Mouse (Mus musculus) lung, postnatal 14 days (tissue): ENCODE results near the gene Camk2b.
"Not testable (repeated sequence)": the region's sequence is repeated elsewhere in the genome, so short reads cannot be mapped to it uniquely, and the experiment has no call there.

ENCODE experiments used
- DNase-seq: peaks from one replicate; pipeline ENCODE4 v3.0.0; 2021

The Camk2b gene

GRCm38 (mm10) chr11:6010751-6011482, 55.2 kb downstream of the Camk2b start:
- DNase-seq: not testable (repeated sequence)

- not testable (repeated sequence) for DNase-seq
These were observed 58.4 kb downstream of the Camk2b start for GRCm38 (mm10) chr11:6007779-6008128.

GRCm38 (mm10) chr11:6007010-6007778, 59.0 kb downstream of the Camk2b start:
- not testable (repeated sequence) for DNase-seq

GRCm38 (mm10) chr11:6006351-6007009, 59.7 kb downstream of the Camk2b start:
- not testable (repeated sequence) for DNase-seq

- DNase-seq: not testable (repeated sequence)
These were observed 60.7 kb downstream of the Camk2b start for GRCm38 (mm10) chr11:6005374-6006043.

GRCm38 (mm10) chr11:6003046-6003639, 63.0 kb downstream of the Camk2b start:
- peak; percentile 38 for DNase-seq

GRCm38 (mm10) chr11:6001981-6002649, 64.0 kb downstream of the Camk2b start:
- DNase-seq: no peak

GRCm38 (mm10) chr11:6000961-6001682, 65.0 kb downstream of the Camk2b start:
- DNase-seq: no peak

GRCm38 (mm10) chr11:5999832-6000771, 66.1 kb downstream of the Camk2b start:
- DNase-seq: peak; percentile 77

GRCm38 (mm10) chr11:5998472-5998871, 67.7 kb downstream of the Camk2b start:
- no peak for DNase-seq

- peak; percentile 93 for DNase-seq
These were observed 70.2 kb downstream of the Camk2b start for GRCm38 (mm10) chr11:5995989-5996388.

GRCm38 (mm10) chr11:5994880-5995279, 71.3 kb downstream of the Camk2b start:
- DNase-seq: no peak

GRCm38 (mm10) chr11:5994212-5994611, 72.0 kb downstream of the Camk2b start:
- no peak for DNase-seq

GRCm38 (mm10) chr11:5990910-5991309, 75.3 kb downstream of the Camk2b start:
- peak; percentile 64 for DNase-seq

- no peak for DNase-seq
These were observed 76.1 kb downstream of the Camk2b start for GRCm38 (mm10) chr11:5989954-5990593.

GRCm38 (mm10) chr11:5988126-5988525, 78.0 kb downstream of the Camk2b start:
- DNase-seq: no peak

GRCm38 (mm10) chr11:5983629-5984028, 82.5 kb downstream of the Camk2b start:
- DNase-seq: no peak

- DNase-seq: no peak
These were observed 84.8 kb downstream of the Camk2b start for GRCm38 (mm10) chr11:5981323-5981722.

GRCm38 (mm10) chr11:5980561-5980960, 85.6 kb downstream of the Camk2b start:
- DNase-seq: no peak

GRCm38 (mm10) chr11:5980108-5980507, 86.1 kb downstream of the Camk2b start:
- DNase-seq: no peak
